Mouse (Mus musculus): ENCODE results near the gene Asb5.

GRCm38 (mm10) chr8:54511791-54512190, 17.6 kb upstream of the Asb5 start:
- TF ChIP-seq CTCF (IDR thresholded peaks at IDR 0.05; ENCODE audit: extremely low read depth, insufficient read depth, insufficient read length, insufficient replicate concordance) (no peak), POLR2A (IDR thresholded peaks at IDR 0.05; ENCODE audit: low read depth, low read length) (no peak)

All from spleen, adult 2 months (tissue).